Mouse (Mus musculus) megakaryocyte, embryonic 14.5 days (primary cell): Measurements from ENCODE around the gene Prkch.

Source experiments
- FLI1 ChIP-seq: IDR thresholded peaks from 2 replicates; pipeline ENCODE4 v1.6.1; 2012; ENCODE audit warnings: low read length, inconsistent platforms, mixed read lengths
- GATA1 ChIP-seq: IDR thresholded peaks from 3 replicates; pipeline ENCODE4 v1.6.1; 2012; ENCODE audit warnings: mixed read lengths, low read length, inconsistent platforms, borderline replicate concordance

GRCm38 (mm10) chr12:73746072-73746471 lies 161.5 kb downstream of the Prkch start:
- TF ChIP-seq GATA1 (no peak), FLI1 (no peak)
